Mouse (Mus musculus) erythroblast, embryonic 14.5 days (primary cell): Measurements from ENCODE around the gene Sat1.

ENCODE experiments used
- GATA1 ChIP-seq: IDR thresholded peaks from 2 replicates; pipeline ENCODE4 v1.6.1; 2012; ENCODE audit warnings: low read length, inconsistent platforms, mixed read lengths
- TAL1 ChIP-seq: IDR thresholded peaks from 3 replicates; pipeline ENCODE4 v1.6.1; 2012; ENCODE audit warnings: low read length, inconsistent platforms, mixed read lengths

- no peak for TF ChIP-seq GATA1
- no peak for TF ChIP-seq TAL1
Observed at GRCm38 (mm10) chrX:155193732-155194443, 22.4 kb downstream of the Sat1 start.
